Mouse (Mus musculus) neutrophil, adult 65 days (primary cell): ENCODE data around the gene Trim26. TPM values are rescaled to one million over a fixed set of nuclear protein-coding genes. Genes with fewer than 3 reads are reported as not detected.

Experiments used
- total RNA-seq: library from RNA; stranded (reverse); gene quantifications from 2 replicates; pipeline ENCODE4 v1.2.4, GENCODE M21; 2023

Trim26 gene
- 39.9 and 52.2 TPM in 2 replicates for total RNA-seq

DNA sequence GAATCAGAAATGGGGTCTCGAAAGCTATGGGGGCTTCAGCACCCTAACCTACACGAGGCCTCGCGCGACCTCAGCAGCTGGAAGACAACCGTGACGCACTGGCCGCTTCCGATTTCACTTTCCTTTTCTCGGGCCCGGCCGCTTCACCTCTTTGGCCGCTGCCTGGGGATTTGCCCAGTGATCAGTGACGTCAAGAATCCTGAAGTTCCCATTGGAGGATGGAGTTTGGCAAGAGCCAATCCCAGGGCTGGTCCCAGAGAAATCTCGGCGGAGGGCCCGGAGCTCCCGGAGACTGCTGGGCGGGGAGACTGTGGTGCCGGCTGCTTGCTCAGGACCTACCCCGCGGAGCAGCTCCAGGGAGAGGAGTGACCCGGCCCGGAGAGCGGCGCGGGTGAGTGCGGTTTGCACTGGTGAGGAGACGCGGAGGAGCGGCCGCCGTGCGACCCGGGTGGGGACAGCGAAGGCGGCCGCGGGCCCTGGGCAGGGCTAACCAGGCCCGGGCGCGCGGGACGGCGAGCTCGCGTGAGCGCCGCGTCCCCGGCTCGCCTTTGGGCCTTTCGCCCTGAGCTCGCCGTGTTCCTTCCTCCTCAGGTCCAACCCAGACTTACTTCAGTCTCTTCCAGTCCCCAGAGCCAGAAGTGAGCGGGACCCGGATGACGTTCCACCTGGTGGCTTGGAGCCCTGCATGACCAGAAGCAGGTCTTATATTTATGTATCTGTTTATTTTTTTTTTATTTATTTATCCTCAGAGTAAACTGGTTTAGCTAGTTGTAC, at the start of gene Trim26:
Gene Trim26, plus strand, starts transcription at position 261 of the 774 bp plus-strand sequence.

DNA sequence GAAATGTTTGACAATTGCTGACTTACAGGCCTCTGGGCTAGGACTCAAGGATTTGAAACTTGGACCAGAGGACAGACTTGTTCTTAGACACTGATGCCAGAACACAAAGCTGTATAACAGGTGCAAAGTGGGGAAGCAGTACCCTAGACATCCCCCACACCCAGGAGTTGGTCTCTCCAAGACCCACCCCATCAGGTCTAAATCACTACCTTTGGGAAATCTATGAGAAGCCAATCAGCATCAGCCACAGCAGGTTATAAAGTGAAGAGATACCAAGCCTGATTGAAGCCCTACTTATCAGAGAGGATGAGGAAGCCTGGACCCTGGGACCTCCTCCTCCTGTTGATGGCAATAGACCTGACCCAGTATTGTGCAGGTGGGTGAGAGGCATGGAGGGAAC, 25.1 kb upstream of the Trim26 start, which contains the start of gene H2-M10.6:
Gene H2-M10.6, plus strand, starts transcription at position 301 of the 400 bp plus-strand sequence.

DNA sequence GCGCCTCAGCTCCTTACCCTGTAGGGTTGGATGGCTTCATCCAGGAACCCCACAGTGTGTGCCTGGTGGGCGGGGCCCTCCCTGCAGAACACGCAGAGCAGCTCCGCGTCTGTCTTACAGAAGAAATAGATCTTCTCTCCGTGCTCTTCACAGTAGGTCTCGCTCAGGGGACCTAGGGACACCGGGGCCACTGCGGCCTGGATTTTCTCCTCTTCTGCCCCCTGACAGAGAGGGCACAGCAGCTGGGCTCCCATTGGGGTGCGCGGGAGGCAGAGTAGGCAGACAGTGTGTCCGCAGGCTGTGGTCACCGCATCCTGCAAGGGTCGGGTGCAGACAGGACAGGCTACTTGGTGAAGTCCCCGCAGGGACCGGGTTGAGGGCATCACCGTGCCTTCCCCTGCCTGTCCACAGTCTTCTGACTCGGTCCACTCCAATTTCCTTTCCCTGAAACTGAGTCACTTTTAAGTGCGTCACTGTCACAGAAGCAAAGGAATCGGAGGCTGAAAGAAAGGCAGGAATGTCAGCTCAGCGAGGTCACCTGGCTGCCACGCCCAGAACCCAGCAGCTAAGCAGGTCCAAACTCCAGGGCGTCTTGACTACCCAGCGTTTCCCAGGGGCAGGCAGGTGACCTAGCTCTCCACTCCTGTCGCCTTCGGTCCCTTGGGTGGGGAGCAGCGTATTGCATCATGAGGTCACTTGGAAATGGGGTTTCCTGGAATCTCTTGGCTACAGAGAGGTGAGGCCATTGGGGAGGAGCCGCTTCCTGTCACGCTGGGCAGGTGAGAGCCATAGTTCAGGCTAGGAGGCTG, 30.0 kb downstream of the Trim26 start, which contains the start of gene Trim15:
Gene Trim15, minus strand, starts transcription at position 492 of the 809 bp plus-strand sequence.

DNA sequence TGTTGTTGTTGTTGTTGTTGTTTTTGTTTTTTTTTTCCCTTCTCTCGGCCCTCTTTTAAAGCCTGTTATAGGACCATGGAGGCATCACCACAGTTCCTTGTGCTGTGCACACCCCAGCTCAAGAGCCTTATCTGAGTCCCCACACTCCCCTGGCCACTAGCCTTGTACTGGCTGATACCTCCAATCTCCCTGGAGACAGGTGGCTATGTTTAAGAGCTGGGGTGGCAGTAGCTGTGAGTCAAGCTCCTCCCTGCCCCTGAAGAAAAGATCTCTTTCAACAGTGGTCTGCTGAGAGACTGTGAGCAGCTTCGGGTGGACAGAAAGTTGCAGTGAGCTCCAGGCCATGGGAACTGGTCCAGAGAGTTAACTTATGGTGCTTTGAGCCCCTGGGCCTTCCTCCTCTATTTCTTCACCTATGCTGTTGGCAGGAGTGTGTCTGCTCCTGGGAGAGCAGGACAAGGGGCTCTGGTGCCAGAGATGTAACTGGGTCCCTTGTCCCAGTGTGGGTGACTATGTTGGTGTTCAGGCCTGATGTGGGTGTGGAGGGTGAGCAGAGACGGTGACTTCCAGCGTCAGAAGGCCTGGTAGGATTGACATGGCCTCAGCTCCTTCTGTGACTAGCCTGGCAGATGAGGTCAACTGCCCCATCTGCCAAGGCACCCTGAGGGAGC, 32.5 kb downstream of the Trim26 start, which contains the start of gene Trim10:
Gene Trim10, plus strand, starts transcription at position 291 of the 671 bp plus-strand sequence.

DNA sequence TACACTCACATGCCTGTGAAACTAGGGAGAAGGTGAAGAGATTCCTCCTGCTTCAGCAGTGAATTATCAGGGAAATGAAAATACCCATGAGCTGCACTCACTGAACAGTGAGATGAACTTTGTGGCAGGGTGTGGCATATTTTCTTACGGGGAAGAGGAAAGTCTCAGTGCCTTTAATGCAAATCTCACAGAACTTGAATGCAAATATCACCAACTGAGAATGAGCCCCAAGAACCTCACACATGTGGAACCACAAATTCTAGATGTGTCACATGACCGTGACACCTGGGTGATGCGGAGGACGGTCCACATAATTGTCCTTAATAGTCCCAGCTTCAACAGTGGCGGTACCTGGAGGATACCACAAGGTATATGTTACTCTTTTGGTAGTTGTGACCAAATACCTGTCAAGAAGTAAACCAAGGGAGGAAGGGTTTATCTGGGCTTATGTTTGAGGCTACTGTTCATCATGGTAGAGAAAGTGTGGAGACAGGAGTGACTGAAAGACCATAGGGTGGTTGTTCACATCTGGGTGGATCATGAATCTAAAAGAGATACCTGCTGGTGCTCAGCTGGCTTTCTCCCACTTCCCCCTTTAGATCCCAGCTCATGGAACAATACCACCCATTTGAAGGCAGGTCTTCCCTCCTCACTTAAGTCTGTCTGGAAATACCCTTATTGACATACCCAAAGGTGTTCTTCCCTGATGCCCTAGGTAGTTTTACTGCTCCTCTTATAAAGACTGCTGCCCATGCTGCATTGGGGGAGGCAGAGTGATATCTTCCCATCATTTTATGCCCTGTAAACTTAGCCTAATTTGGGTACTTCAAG, 53.4 kb downstream of the Trim26 start, which contains the start of gene Trim40:
Gene Trim40, minus strand, starts transcription at position 51 of the 831 bp plus-strand sequence.

DNA sequence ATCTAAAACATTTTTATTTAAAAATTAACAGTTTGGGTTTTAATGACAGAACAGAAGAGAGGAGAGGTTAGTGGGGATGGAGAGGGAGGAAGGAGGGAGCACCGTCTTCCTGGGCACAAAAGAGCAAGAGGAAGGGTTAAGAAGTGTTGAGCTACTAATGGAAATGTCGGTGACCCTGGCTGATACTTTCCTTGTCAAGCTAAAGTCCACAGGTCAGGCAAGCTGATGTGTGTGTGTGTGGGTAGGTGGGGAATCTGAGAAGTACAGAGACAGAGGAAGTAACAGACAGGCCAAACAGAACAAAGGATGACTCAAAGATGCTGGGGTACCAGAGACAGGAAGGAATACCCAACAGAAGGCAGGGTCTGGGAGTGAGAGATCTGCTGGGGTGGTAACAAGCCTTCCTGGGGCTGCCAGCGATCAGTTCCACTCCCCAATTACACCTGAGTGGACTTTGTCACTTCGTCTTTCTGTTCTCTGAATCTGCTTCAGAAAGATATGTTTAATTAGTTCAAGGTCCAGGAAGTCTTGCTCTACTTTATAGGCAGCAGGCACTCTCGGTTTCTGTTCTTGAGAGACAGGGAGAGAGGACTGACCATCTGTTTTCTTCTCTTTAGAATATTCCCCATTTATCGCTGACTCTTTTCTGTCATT, 60.7 kb downstream of the Trim26 start, which contains the start of gene Trim31:
Gene Trim31, plus strand, starts transcription at position 567 of the 654 bp plus-strand sequence.

Other genes with a start within 250 kb of the Trim26 start
- not detected in 2 replicates for gene H2-M9, start 194.5 kb upstream of the Trim26 start, total RNA-seq
- gene H2-M1, start 164.9 kb upstream of the Trim26 start, total RNA-seq: not detected in 2 replicates
- not detected in 2 replicates for gene H2-M10.5, start 64.2 kb upstream of the Trim26 start, total RNA-seq
- gene H2-M10.6, start 25.0 kb upstream of the Trim26 start, total RNA-seq: not detected in 2 replicates
- gene Trim15, start 30.1 kb downstream of the Trim26 start, total RNA-seq: not detected in 2 replicates
- 0.52 TPM in 1 of 2 replicates, not detected in the other for gene Trim10, start 32.4 kb downstream of the Trim26 start, total RNA-seq
- gene Trim40, start 53.0 kb downstream of the Trim26 start, total RNA-seq: not detected in 2 replicates
- gene Trim31, start 61.0 kb downstream of the Trim26 start, total RNA-seq: not detected in 2 replicates
- not detected in 2 replicates for gene Rnf39, start 105.8 kb downstream of the Trim26 start, total RNA-seq
- gene Ppp1r11, start 114.6 kb downstream of the Trim26 start, total RNA-seq: 20.5 and 35.8 TPM in 2 replicates
- gene Znrd1, start 121.4 kb downstream of the Trim26 start, total RNA-seq: 30.9 and 36.7 TPM in 2 replicates
- 0.68 and 1.2 TPM in 2 replicates for gene Znrd1as, start 121.5 kb downstream of the Trim26 start, total RNA-seq
- not detected in 2 replicates for gene 2410137M14Rik, start 144.1 kb downstream of the Trim26 start, total RNA-seq
- not detected in 2 replicates for gene H2-M5, start 152.4 kb downstream of the Trim26 start, total RNA-seq
- gene Zfp57, start 164.0 kb downstream of the Trim26 start, total RNA-seq: not detected in 2 replicates
- gene Mog, start 186.3 kb downstream of the Trim26 start, total RNA-seq: not detected in 2 replicates
- gene Gabbr1, start 208.8 kb downstream of the Trim26 start, total RNA-seq: 148 and 221 TPM in 2 replicates